Mouse (Mus musculus) kidney, adult 2 months (tissue): ENCODE data around the gene Alox5.

Experiments used
- CTCF ChIP-seq: fragments of 200-500 bp; conservative IDR thresholded peaks from 2 replicates; pipeline ENCODE4 v1.5.1; 2011; ENCODE audit warnings: low read depth, mild to moderate bottlenecking, control low read depth, low read length, moderate library complexity, mixed read lengths; ENCODE audit not compliant: insufficient read depth, insufficient read length
- POLR2A ChIP-seq: fragments of 200-500 bp; IDR thresholded peaks from one replicate; pipeline ENCODE4 v1.6.1; 2011; ENCODE audit warnings: low read depth, low read length, control low read depth

- no peak for TF ChIP-seq CTCF
- TF ChIP-seq POLR2A, result no peak
Observed at GRCm38 (mm10) chr6:116389481-116389880, 71.5 kb downstream of the Alox5 start.
